Comparison of ENCODE assay signal across 24 mouse cellular contexts in genomic region chr12:35836946-35837345, GRCm38 (mm10).
"Had no signal": no experiment of that assay in that cellular context is flagged by ENCODE, and none has a peak within 500 bp of the region (broad histone marks: within the 10 kb centered on the region; RNA-seq: fewer than 3 reads in every experiment).

No protein-coding gene starts in this region.

- H3K9me3 ChIP-seq: intestine, embryonic 15.5 days; limb, embryonic 10.5 days; limb, embryonic 13.5 days; lung, embryonic 15.5 days; megakaryocyte, embryonic 14.5 days; midbrain, embryonic 10.5 days; midbrain, embryonic 13.5 days; neural tube, embryonic 13.5 days had no signal

- H3K4me2 ChIP-seq: intestine, embryonic 15.5 days; limb, embryonic 13.5 days; liver, embryonic 11.5 days; lung, embryonic 15.5 days; midbrain, embryonic 13.5 days; neural tube, embryonic 13.5 days had no signal

- H3K4me3 ChIP-seq: intestine, embryonic 15.5 days; layer of hippocampus, adult 2 months; limb, embryonic 10.5 days; limb, embryonic 13.5 days; lung, embryonic 15.5 days; megakaryocyte, embryonic 14.5 days; midbrain, embryonic 10.5 days; midbrain, embryonic 13.5 days; myocyte; neural tube, embryonic 13.5 days had no signal

- H3K4me1 ChIP-seq: intestine, embryonic 15.5 days; limb, embryonic 10.5 days; limb, embryonic 13.5 days; lung, embryonic 15.5 days; midbrain, embryonic 10.5 days; midbrain, embryonic 13.5 days; neural tube, embryonic 13.5 days had no signal

- DNase-seq: kidney, adult 11 months; kidney, adult 8-10 months; kidney, postnatal 25 days; layer of hippocampus, adult 9-11 months; liver, postnatal 0 days; lung, postnatal 14 days; right cerebral cortex, postnatal 4 days; thymus, adult 2 months; thymus, postnatal 14 days; thymus, postnatal 4 days had no signal

- H3K9ac ChIP-seq: intestine, embryonic 15.5 days; limb, embryonic 13.5 days; liver, embryonic 14.5 days; liver, postnatal 0 days; lung, embryonic 15.5 days; midbrain, embryonic 13.5 days; neural tube, embryonic 13.5 days had no signal

- H3K27ac ChIP-seq: intestine, embryonic 15.5 days; kidney, postnatal 0 days; layer of hippocampus, adult 2 months; limb, embryonic 10.5 days; limb, embryonic 13.5 days; liver, embryonic 14.5 days; lung, embryonic 15.5 days; midbrain, embryonic 10.5 days; midbrain, embryonic 13.5 days; neural tube, embryonic 13.5 days had no signal

- H3K27me3 ChIP-seq: intestine, embryonic 15.5 days; lung, embryonic 15.5 days; midbrain, embryonic 13.5 days; neural tube, embryonic 13.5 days had no signal

- ATAC-seq: intestine, embryonic 15.5 days; liver, postnatal 0 days; midbrain, embryonic 13.5 days; midbrain, embryonic 16.5 days had no signal

- H3K36me3 ChIP-seq: intestine, embryonic 15.5 days; limb, embryonic 10.5 days; limb, embryonic 13.5 days; lung, embryonic 15.5 days; midbrain, embryonic 10.5 days; midbrain, embryonic 13.5 days; neural tube, embryonic 13.5 days had no signal
